Mouse (Mus musculus) midbrain, embryonic 15.5 days (tissue): ENCODE data around the gene Dgke. TPM values are rescaled to one million over a fixed set of nuclear protein-coding genes. Genes with fewer than 3 reads are reported as not detected.
"Not testable (repeated sequence)": the region's sequence is repeated elsewhere in the genome, so short reads cannot be mapped to it uniquely, and the experiment has no call there.

Experiments
- ATAC-seq: fragments of 200-750 bp; cut with Nextera tagmentation; replicated peaks from 2 replicates; pipeline ENCODE4 v1.8.0; 2017; ENCODE audit warnings: moderate TSS enrichment
- H3K27ac ChIP-seq: fragments of 300-500 bp; sonication (generic); 2 replicates; pipeline ENCODE4 v1.5.1; 2015; ENCODE audit warnings: mild to moderate bottlenecking, inconsistent platforms
- H3K27me3 ChIP-seq: fragments of 300-500 bp; sonication (generic); replicated peaks from 2 replicates; pipeline ENCODE4 v1.6.1; 2015; ENCODE audit warnings: inconsistent platforms
- H3K36me3 ChIP-seq: fragments of 300-500 bp; sonication (generic); replicated peaks from 2 replicates; pipeline ENCODE4 v1.6.1; 2015; ENCODE audit warnings: inconsistent platforms
- H3K4me1 ChIP-seq: fragments of 300-500 bp; sonication (generic); 2 replicates; pipeline ENCODE4 v1.6.1; 2015; ENCODE audit warnings: inconsistent platforms
- H3K4me2 ChIP-seq: fragments of 300-500 bp; sonication (generic); 2 replicates; pipeline ENCODE4 v1.6.1; 2015; ENCODE audit warnings: inconsistent platforms, mild to moderate bottlenecking, moderate library complexity
- H3K4me3 ChIP-seq: fragments of 300-500 bp; sonication (generic); 2 replicates; pipeline ENCODE4 v1.5.1; 2015; ENCODE audit warnings: mild to moderate bottlenecking, inconsistent platforms
- H3K9ac ChIP-seq: fragments of 300-500 bp; sonication (generic); 2 replicates; pipeline ENCODE4 v1.6.1; 2015; ENCODE audit warnings: mild to moderate bottlenecking, inconsistent platforms
- H3K9me3 ChIP-seq: fragments of 300-500 bp; sonication (generic); 2 replicates; pipeline ENCODE4 v1.6.1; 2016; ENCODE audit warnings: inconsistent platforms
- WGBS: fragments of 180-500 bp; shearing (Covaris S2); methylation state at CpG from one replicate; pipeline ENCODE4 v1.1.7; 2015; ENCODE audit warnings: mixed read lengths; 5-methylcytosine and 5-hydroxymethylcytosine counted together
- polyA plus RNA-seq: library from polyadenylated mRNA; unstranded; fragments of >200 nt; fragmentation: Nextera tagmentation; extraction: Ambion mirVana; gene quantifications from 2 replicates; pipeline ENCODE4 v1.2.1, GENCODE M21; 2015

Gene Dgke
- polyA plus RNA-seq, 1 experiment from 2014 or later = 19.7 TPM

- Histone ChIP-seq H3K4me1 (no peaks in the 10 kb centered on the region), H3K27ac (no peak overlapping the region), H3K36me3 (no peaks in the 10 kb centered on the region), H3K27me3 (no peaks in the 10 kb centered on the region), H3K9ac (no peak overlapping the region), H3K9me3 (no peaks in the 10 kb centered on the region), H3K4me2 (no peak overlapping the region), H3K4me3 (no peak overlapping the region)
- WGBS = 92% methylated on average over 4 of the region's 4 CpGs
- ATAC-seq = no peak
Measured at GRCm38 (mm10) chr11:89088754-89089153, 22.1 kb upstream of the Dgke start.

- Histone ChIP-seq H3K9me3 (no peaks in the 10 kb centered on the region), H3K4me3 (no peak overlapping the region), H3K4me2 (no peak overlapping the region), H3K27ac (no peak overlapping the region), H3K36me3 (no peaks in the 10 kb centered on the region), H3K9ac (no peak overlapping the region), H3K4me1 (no peaks in the 10 kb centered on the region), H3K27me3 (no peaks in the 10 kb centered on the region)
- no peak for ATAC-seq
- 79% methylated on average over 10 of the region's 10 CpGs for WGBS
Measured at GRCm38 (mm10) chr11:89086208-89086809, 19.7 kb upstream of the Dgke start.

GRCm38 (mm10) chr11:89084601-89085000, 18.0 kb upstream of the Dgke start:
- H3K4me3 ChIP-seq = no peak overlapping the region
- no peak overlapping the region for H3K4me2 ChIP-seq
- H3K9ac ChIP-seq = no peak overlapping the region
- no peaks in the 10 kb centered on the region for H3K4me1 ChIP-seq
- no peaks in the 10 kb centered on the region for H3K36me3 ChIP-seq
- ATAC-seq = no peak
- 46% methylated on average over 7 of the region's 7 CpGs for WGBS
- H3K27ac ChIP-seq = no peak overlapping the region
- no peaks in the 10 kb centered on the region for H3K27me3 ChIP-seq
- no peaks in the 10 kb centered on the region for H3K9me3 ChIP-seq

- H3K4me1 ChIP-seq, H3K27ac ChIP-seq, H3K36me3 ChIP-seq, ATAC-seq, H3K4me2 ChIP-seq, H3K9me3 ChIP-seq, H3K27me3 ChIP-seq, H3K9ac ChIP-seq, H3K4me3 ChIP-seq: not testable (repeated sequence)
- 80% methylated on average over 3 of the region's 3 CpGs for WGBS
Measured at GRCm38 (mm10) chr11:89082691-89083090, 16.0 kb upstream of the Dgke start.

GRCm38 (mm10) chr11:89081906-89082305, 15.3 kb upstream of the Dgke start:
- H3K9me3 ChIP-seq, ATAC-seq, H3K27ac ChIP-seq, H3K9ac ChIP-seq, H3K4me3 ChIP-seq, H3K36me3 ChIP-seq, H3K27me3 ChIP-seq, H3K4me2 ChIP-seq, H3K4me1 ChIP-seq: not testable (repeated sequence)
- WGBS = 71% methylated on average over 5 of the region's 5 CpGs

- Histone ChIP-seq H3K4me3 (no peak overlapping the region), H3K36me3 (no peaks in the 10 kb centered on the region), H3K4me2 (no peak overlapping the region), H3K27me3 (no peaks in the 10 kb centered on the region), H3K27ac (no peak overlapping the region), H3K9ac (no peak overlapping the region), H3K4me1 (no peaks in the 10 kb centered on the region), H3K9me3 (no peaks in the 10 kb centered on the region)
- WGBS = 86% methylated on average over 16 of the region's 16 CpGs
- ATAC-seq = no peak
Measured at GRCm38 (mm10) chr11:89078996-89079680, 12.5 kb upstream of the Dgke start.

- Histone ChIP-seq H3K27ac (no peak overlapping the region), H3K4me3 (no peak overlapping the region), H3K36me3 (no peaks in the 10 kb centered on the region), H3K4me2 (no peak overlapping the region), H3K4me1 (no peaks in the 10 kb centered on the region), H3K27me3 (no peaks in the 10 kb centered on the region), H3K9ac (no peak overlapping the region), H3K9me3 (no peaks in the 10 kb centered on the region)
- WGBS = 87% methylated on average over 3 of the region's 3 CpGs
- ATAC-seq = no peak
Measured at GRCm38 (mm10) chr11:89078305-89078704, 11.7 kb upstream of the Dgke start.

GRCm38 (mm10) chr11:89077601-89078000, 11.0 kb upstream of the Dgke start:
- no peak overlapping the region for H3K4me2 ChIP-seq
- no peak overlapping the region for H3K4me3 ChIP-seq
- H3K27ac ChIP-seq = no peak overlapping the region
- no peaks in the 10 kb centered on the region for H3K9me3 ChIP-seq
- WGBS = 89% methylated on average over 8 of the region's 8 CpGs
- ATAC-seq = no peak
- no peak overlapping the region for H3K9ac ChIP-seq
- H3K27me3 ChIP-seq = no peaks in the 10 kb centered on the region
- H3K36me3 ChIP-seq = no peaks in the 10 kb centered on the region
- no peaks in the 10 kb centered on the region for H3K4me1 ChIP-seq

- Histone ChIP-seq H3K27ac (no peak overlapping the region), H3K27me3 (no peaks in the 10 kb centered on the region), H3K4me1 (no peaks in the 10 kb centered on the region), H3K4me3 (no peak overlapping the region), H3K4me2 (no peak overlapping the region), H3K9ac (no peak overlapping the region), H3K36me3 (no peaks in the 10 kb centered on the region), H3K9me3 (no peaks in the 10 kb centered on the region)
- ATAC-seq = no peak
- WGBS = 81% methylated on average over 4 of the region's 4 CpGs
Measured at GRCm38 (mm10) chr11:89076370-89076821, 9.7 kb upstream of the Dgke start.

- Histone ChIP-seq H3K27me3 (no peaks in the 10 kb centered on the region), H3K27ac (no peak overlapping the region), H3K4me3 (no peak overlapping the region), H3K4me1 (no peaks in the 10 kb centered on the region), H3K36me3 (no peaks in the 10 kb centered on the region), H3K9me3 (no peaks in the 10 kb centered on the region), H3K9ac (no peak overlapping the region), H3K4me2 (no peak overlapping the region)
- 46% methylated on average over 19 of the region's 19 CpGs for WGBS
- no peak for ATAC-seq
Measured at GRCm38 (mm10) chr11:89074783-89075413, 8.2 kb upstream of the Dgke start.

GRCm38 (mm10) chr11:89073541-89073940, 6.9 kb upstream of the Dgke start, which contains the start of gene Gm525:
Gene Gm525 (plus strand): TSS chr11:89073841.
- Histone ChIP-seq H3K9me3 (no peaks in the 10 kb centered on the region), H3K4me1 (no peaks in the 10 kb centered on the region), H3K27me3 (no peaks in the 10 kb centered on the region), H3K36me3 (no peaks in the 10 kb centered on the region), H3K4me2 (no peak within 1 kb of the TSS), H3K27ac (no peak within 1 kb of the TSS), H3K9ac (no peak within 1 kb of the TSS), H3K4me3 (no peak within 1 kb of the TSS)
- WGBS = 90% methylated on average over 8 of the region's 8 CpGs
- no peak for ATAC-seq

GRCm38 (mm10) chr11:89071522-89071921, 4.9 kb upstream of the Dgke start:
- Histone ChIP-seq H3K4me1 (no peaks in the 10 kb centered on the region), H3K4me3 (no peak overlapping the region), H3K9ac (no peak overlapping the region), H3K4me2 (no peak overlapping the region), H3K9me3 (no peaks in the 10 kb centered on the region), H3K36me3 (no peaks in the 10 kb centered on the region), H3K27me3 (no peaks in the 10 kb centered on the region), H3K27ac (no peak overlapping the region)
- no peak for ATAC-seq
- WGBS = 74% methylated on average over 5 of the region's 5 CpGs

- H3K27me3 ChIP-seq = no peaks in the 10 kb centered on the region
- H3K9me3 ChIP-seq = no peaks in the 10 kb centered on the region
- no peak overlapping the region for H3K9ac ChIP-seq
- H3K4me1 ChIP-seq = no peaks in the 10 kb centered on the region
- 30% methylated on average over 6 of the region's 6 CpGs for WGBS
- H3K4me3 ChIP-seq = no peak overlapping the region
- H3K4me2 ChIP-seq = no peak overlapping the region
- H3K36me3 ChIP-seq = no peaks in the 10 kb centered on the region
- no peak overlapping the region for H3K27ac ChIP-seq
- no peak for ATAC-seq
Measured at GRCm38 (mm10) chr11:89069303-89069702, 2.7 kb upstream of the Dgke start.
